Mouse (Mus musculus) neural tube, embryonic 10.5 days (tissue): ENCODE measurements around the gene Kti12.
A peak's percentile ranks its signal among the peaks of the same experiment; 100 is the strongest.

ENCODE experiments used
- DNase-seq: peaks from one replicate; pipeline ENCODE4 v3.0.0-alpha.2; 2017; ENCODE audit warnings: low spot score; ENCODE audit errors: extremely low spot score

The Kti12 gene

GRCm38 (mm10) chr4:108869730-108870374, 22.3 kb downstream of the Kti12 start:
- peak; percentile 80 for DNase-seq

DNA sequence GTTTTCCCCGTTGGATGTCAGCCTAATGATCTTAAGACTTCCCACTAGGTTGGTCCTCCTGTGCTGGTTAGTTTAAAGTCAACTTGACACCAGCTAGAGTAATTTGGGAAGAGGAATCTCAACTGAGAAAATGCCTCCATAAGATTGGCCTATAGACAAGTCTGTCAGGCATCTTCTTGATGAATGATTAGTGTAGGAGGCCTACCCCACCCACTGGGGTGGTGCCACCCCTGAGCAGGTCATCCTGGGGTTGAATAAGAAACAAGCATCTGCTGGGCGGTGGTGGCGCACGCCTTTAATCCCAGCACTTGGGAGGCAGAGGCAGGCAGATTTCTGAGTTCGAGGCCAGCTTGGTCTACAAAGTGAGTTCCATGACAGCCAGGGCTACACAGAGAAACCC, 26.2 kb downstream of the Kti12 start:
- no peak for DNase-seq

DNA sequence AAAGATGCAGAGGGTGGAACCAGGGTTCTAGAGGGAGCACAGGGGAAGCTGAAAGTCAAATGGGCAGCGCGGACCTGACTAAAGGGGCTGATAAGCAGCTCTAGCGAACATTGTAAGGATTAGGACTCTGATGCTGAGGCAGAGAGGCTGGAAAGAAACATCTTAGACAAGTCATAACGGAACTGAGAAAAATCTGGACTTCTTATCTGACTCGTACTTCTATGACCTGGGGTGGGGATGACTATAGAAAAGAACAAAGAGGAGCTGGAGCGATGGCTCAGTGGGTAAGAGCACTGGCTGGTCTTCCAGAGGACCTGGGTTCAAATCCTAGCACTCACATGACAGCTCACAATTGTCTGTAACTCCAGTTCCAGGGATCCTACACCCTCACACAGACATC, 30.3 kb downstream of the Kti12 start:
- DNase-seq = no peak

DNA sequence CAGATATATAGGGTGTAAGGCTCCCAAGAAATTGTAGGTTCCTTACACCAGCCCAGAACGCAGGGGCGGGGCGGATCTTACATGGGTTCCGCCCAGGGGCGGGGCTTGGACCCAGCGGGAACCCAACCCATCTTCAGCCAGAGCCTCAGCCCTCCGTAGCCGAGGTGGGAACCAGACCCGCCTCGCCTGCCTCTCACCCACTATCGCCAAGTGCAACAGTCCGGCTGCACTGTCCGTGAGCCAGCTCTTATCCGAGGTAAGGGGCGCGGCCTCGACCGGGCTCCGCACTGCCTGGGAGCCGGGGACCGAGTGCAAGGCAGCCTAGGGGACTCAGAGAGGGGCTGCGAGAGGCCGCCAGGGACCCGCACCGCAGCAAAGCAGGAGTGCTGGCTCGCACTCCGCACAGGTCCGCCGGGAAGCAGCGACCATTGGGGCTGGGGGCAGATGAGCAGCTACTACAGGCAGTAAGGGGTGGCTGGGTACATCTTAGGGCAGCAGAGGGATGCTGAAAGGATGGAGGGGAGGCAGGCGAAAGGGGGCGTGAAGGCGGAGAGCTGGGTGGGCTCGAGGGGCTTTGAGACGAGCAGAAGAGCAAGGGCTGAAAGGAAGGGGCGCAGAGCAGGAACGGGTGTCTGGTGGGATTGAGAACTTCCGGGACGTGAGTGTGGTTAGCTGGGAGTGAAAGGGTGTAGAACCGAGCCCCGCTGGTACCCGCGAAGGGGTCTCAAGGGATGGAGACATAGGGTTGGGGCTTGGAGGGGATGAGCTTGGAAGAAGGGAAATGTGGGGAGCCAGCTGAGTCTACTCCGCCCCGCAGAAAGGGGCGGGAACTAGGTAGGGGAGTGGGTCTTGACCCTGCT, 31.6 kb downstream of the Kti12 start, which contains the start of gene Rab3b:
Gene Rab3b (plus strand): TSS at position 101 of the 860 bp plus-strand sequence.
- peak; percentile 68 for DNase-seq

DNA sequence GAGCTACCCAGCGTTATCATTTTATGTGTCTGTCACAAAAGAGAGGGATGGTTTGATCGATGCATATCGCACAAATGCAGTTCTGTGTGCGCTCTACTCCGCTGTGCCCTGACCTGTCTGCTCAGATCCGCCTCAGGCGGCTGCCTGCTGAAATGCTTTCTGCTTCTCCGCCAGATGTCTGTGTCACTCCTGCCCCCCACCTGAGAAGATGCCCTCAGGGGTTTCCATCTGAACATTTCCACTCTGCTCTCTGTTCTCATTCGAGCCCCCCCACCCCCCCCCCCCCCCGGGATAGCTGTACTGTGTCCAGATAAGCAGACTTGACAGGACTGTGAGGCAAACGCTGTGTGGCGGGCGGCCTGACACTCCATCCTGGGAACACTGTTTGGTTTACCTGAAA, 36.2 kb downstream of the Kti12 start:
- no peak for DNase-seq

GRCm38 (mm10) chr4:108887456-108887855, 39.9 kb downstream of the Kti12 start:
- DNase-seq = no peak

DNA sequence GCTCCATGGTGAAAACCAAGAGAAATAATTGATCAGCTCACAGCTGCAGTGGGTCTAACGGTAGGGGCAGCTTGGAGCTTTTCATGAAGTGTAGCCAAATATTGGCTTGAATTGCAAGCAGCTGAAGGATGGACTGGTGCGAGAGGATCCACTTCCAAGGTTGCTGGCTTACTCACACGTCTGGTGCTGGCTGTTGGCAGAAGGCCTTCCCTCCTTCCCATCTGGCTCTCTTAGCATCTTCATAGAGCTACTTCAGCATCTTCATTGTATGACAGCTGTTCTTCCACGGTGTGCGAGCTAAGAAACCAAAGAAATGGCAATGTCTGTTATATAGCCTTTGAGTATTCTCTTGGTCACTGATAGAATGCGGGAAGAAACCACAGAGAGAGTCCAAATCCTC, 43.3 kb downstream of the Kti12 start:
- DNase-seq = no peak
